Mouse (Mus musculus) layer of hippocampus, adult 2 months (tissue): ENCODE results near the gene Actl7a. TPM values are rescaled to one million over a fixed set of nuclear protein-coding genes. Genes with fewer than 3 reads are reported as not detected.
A peak's percentile ranks its signal among the peaks of the same experiment; 100 is the strongest.

Experiments
- DNase-seq, 2 experiments: peaks; one replicate each; pipeline ENCODE4 v3.0.0; 2022; ENCODE audit warnings: low spot score in 2 of 2
- H3K27ac ChIP-seq: fragments of 200-600 bp; 2 replicates; pipeline ENCODE4 v1.8.1; 2022
- H3K4me3 ChIP-seq: fragments of 200-600 bp; 2 replicates; pipeline ENCODE4 v1.8.1; 2022; ENCODE audit warnings: mild to moderate bottlenecking
- CTCF ChIP-seq: fragments of 200-600 bp; conservative IDR thresholded peaks from 2 replicates; pipeline ENCODE4 v1.8.1; 2022; ENCODE audit warnings: antibody characterized with exemption, mild to moderate bottlenecking, moderate library complexity
- total RNA-seq, 2 experiments: library from RNA; stranded (reverse); gene quantifications; 2 replicates each; pipeline ENCODE4 v1.2.3; 2021

The Actl7a gene
- total RNA-seq, 2 experiments from 2014 or later: not detected

DNA sequence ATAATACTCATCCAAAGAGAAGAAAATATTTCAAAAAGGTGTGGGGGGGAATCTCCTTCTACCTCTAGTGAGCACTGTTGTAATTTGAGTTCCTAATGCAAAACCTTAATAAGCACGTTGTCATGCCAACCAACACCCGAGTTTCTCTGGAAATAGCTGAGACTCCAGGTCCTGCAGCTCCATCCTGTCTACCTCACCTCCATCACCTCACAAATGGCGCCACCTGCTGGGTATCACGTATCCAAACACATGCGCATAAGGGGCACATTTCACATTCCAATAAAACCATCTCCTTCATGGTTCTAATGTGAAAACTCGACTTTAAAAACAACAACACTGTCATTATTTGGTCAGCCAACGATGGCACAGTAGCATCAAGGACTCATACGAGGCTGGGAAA is 17.4 kb upstream of the Actl7a start:
- Histone ChIP-seq H3K27ac (no peak overlapping the region), H3K4me3 (no peak overlapping the region)
- DNase-seq: peak in 1 of 2 experiments; percentile 8
- peak; percentile 57 for TF ChIP-seq CTCF

DNA sequence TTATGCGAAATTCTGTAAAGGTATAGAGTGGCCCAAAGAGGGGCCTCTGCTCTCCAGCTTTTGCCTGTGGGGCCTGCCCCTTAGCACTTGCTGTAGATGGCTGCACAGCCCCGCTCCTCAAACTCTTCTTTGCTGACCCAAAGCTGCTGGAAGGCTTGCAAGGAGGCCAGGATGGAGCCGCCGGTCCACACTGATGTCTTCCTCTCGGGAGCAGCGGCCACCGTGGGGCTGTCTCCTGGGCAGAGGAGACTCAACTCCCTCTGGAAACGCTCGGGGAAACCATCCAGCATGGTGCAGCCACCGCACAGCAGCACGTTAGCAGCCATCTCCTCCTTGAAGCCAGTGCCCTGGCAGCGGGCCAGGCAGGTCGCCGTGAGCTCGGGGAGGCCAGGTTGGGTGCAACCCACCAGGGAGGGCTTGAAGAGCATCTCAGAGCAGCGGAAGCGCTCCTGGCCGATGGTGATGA is 3.2 kb upstream of the Actl7a start, which contains the start of gene Gm26657:
Gene Gm26657 (plus strand): TSS at position 51 of the 466 bp plus-strand sequence.
- DNase-seq: no peak
- H3K27ac ChIP-seq: no peak within 1 kb of the TSS
- TF ChIP-seq CTCF: no peak
- H3K4me3 ChIP-seq: no peak within 1 kb of the TSS

DNA sequence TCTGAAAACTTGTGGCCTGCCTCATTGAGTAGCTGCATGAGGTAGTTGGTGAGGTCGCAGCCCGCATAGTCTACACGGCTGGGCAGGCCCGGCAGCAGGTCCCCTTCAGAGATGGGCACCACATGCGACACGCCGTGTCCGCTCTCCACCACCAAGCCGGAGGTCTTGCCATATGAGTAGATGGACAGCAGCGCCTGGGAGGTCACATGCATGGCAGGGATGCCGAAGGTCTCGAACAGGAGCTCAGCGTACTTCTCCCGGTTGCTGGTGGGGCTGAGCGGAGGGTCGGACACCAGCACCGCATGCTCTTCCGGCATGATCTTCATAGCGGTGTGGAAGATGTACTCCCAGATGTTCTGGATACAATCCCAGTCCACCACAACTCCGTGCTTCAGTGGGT is 2.6 kb upstream of the Actl7a start:
- H3K27ac ChIP-seq: no peak overlapping the region
- peak in 1 of 2 experiments; percentile 5 for DNase-seq
- no peak for TF ChIP-seq CTCF
- no peak overlapping the region for H3K4me3 ChIP-seq

DNA sequence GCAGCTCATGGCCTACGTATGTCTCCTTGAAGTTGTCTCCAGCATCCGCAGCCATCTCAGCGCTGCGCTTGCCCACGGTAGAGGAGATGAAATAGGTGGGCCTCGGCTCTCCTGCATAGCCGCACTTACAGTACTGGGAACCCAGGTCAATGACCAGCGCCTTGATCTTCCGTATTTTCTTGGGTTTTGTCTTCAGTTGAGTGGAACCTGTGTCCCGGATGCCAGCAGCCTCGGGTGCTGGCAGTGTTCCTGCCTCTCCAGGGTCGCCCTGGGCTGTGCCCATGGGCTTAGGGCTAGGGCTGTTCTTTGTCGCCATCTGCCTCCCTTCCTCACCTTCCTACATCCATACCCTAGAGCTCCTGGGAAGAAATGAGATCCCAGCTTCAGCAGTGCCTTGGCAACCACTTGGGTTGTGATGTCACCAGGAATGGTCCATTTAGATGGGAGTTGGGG is 2.1 kb upstream of the Actl7a start, which contains the start of gene Actl7b:
Gene Actl7b (minus strand): TSS at position 403 of the 453 bp plus-strand sequence.
- H3K27ac ChIP-seq: no peak within 1 kb of the TSS
- no peak within 1 kb of the TSS for H3K4me3 ChIP-seq
- DNase-seq: peak in 1 of 2 experiments; percentile 0
- TF ChIP-seq CTCF: no peak

DNA sequence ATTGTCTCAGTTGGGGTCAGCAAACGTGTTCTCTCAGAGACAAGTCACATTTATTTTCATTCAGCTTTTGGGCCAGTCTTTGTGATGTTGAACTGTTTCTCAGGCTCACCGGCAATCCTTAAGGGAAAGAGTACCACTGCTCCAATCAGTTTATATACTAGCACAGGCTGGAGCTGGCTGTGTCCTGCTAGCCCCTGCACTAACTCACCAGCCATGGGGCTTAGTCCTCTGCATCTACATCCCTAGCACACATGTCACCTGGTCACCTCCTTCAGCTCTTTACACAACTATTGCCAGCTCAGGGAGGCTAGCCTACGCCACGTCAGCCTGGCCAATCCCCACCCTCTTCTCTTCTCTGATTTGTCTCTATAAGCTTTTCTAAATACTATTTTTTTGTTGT is 515 bp upstream of the Actl7a start:
- peak in 1 of 2 experiments; percentile 6 for DNase-seq
- H3K27ac ChIP-seq: no peak overlapping the region
- no peak overlapping the region for H3K4me3 ChIP-seq
- TF ChIP-seq CTCF: no peak

DNA sequence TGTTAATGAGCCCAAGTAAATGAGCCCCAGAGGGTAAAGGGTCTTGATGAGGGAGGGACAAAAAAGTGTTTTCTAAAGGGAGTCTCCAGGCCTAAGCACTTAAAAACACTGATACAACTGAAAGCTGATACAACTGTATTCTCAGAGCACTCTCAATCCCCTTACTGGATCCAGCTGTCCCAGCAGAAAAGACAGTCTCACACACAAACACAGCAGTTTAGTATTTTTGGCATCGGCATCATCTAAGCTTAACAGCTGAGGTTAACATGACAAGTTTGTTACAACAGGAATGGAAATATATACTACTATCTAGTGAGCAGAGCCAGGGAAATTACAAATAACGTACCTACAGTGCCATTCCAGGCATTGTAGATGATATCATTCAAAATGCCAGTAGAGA is 3.1 kb downstream of the Actl7a start:
- no peak for DNase-seq
- Histone ChIP-seq H3K27ac (no peak overlapping the region), H3K4me3 (no peak overlapping the region)
- no peak for TF ChIP-seq CTCF

DNA sequence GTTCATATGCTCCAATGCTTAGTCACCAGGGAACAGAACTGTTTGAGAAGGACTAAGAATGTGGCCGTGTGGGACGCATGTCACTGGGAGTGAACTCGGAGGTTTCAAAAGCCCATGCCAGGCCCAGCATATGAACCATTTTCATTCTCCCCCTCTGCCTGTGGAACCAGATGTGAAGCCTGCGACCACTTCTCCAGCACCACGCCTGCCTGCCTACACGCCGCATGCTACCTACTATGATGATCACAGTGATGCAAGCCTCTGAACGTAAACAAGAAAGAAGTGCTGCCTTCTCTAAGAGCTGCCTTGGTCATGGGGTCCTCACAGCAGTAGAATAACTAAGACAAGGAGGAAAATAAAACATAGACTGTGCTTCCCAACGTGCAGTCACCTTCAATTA is 4.2 kb downstream of the Actl7a start:
- Histone ChIP-seq H3K27ac (no peak overlapping the region), H3K4me3 (no peak overlapping the region)
- DNase-seq: no peak
- no peak for TF ChIP-seq CTCF

DNA sequence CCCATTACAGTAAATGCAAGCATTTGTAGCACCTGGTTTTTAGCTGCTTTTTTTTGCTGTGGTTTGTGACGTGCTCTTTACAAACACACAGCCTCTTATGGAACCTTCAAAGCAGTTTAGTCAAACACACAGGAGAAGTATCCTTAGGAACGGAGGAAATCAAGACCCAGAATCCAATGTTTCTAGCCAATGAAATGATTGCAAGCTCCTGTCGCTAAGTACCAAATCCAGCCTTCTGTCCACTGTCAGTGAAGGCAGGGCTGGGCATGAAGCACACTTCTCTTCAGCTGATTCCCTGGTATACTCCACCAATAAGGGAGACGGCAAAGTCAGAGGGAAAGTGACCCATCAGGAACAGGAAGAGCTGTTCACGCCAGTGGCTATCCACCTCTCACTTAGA is 12.8 kb downstream of the Actl7a start:
- no peak overlapping the region for H3K27ac ChIP-seq
- TF ChIP-seq CTCF: no peak
- no peak for DNase-seq
- H3K4me3 ChIP-seq: no peak overlapping the region

DNA sequence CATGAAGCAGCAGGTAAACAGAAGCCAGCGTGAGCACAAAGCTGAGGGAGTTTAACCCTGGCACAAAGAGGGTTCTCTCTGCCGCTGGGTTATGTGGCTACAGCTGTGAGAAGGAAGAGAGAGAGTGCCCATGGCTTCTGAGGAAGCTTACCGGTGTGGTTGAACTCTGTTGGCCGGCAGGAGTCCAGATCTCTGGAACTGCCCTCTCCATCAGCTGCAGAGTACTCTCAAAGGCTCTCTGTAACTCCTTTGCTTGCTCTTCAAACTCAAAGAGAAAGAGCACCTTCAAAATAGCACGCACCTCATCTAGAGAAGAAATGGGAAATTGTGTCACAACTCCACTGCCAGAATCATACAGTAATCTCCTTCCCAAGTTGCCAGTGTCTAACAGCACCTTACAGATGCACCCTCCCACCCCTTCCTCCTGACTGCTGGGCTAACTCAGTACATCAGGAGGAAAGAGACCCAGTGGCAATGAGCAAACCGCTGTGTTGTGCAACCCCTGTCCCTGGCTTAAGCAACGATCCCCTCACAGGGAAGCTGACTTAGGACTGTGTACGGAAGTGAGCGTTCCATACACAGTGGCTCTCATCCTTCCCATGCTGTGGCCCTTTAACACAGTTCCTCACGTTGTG is 13.9 kb downstream of the Actl7a start:
- Histone ChIP-seq H3K27ac (no peak overlapping the region), H3K4me3 (no peak overlapping the region)
- peak in 1 of 2 experiments; percentile 6 for DNase-seq
- no peak for TF ChIP-seq CTCF

DNA sequence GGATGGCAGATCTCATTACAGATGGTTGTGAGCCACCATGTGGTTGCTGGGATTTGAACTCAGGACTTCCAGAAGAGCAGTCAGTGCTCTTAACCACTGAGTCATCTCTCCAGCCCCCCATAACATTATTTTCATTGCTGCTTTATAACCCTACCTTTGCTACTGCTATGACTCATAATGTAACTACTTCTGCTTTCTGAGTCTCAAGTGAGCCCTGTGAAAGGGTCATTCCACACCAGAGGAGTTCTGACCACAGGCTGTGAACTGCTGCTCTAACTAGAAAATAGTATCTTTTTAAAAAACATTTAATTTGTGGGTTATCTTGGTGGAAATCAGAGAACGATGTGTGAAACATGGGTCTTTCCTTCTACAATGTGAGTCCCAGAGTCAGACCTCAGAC is 14.5 kb downstream of the Actl7a start:
- H3K4me3 ChIP-seq: no peak overlapping the region
- TF ChIP-seq CTCF: no peak
- DNase-seq: peak in 1 of 2 experiments; percentile 3
- no peak overlapping the region for H3K27ac ChIP-seq

DNA sequence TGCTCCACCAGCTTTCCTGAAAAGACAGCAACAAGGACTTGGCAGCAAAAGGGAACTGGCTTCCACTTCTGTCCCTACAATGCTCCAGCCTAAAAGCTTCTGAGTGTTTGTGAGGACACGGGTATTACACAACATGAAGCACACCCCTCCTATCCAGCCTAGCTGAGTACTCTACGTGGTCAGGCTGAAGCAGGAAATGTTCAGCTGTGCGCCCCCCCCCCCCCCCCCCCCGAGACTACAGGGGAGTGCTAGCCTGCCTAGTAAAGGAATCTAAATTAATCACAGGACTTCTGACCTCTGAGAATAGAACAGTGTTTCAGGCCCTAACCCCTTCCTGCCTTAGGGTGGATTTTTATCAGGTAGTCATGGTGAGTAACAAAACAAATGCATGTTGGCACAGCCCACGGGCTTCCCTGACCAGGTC is 24.7 kb downstream of the Actl7a start:
- TF ChIP-seq CTCF: no peak
- H3K4me3 ChIP-seq: no peak overlapping the region
- H3K27ac ChIP-seq: no peak overlapping the region
- DNase-seq: no peak

DNA sequence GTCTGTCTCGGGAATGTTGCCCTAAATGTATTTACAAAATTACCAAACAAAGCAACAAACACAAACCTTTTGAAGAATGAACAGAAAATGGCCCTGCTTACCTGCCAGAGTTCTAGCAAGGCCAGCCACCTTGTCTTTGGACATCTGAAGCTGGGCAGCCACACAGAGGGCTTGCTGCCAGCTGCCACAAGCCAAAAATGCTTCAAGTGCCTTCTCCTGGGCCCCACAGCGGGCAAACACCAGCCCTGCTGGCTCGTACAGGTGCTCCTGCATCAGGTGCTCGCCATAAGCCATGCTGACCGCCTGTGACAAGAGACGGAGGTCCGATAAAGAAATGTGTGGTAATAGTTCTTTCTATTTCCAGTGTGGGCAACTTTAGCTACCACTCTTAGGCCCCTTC is 25.7 kb downstream of the Actl7a start:
- Histone ChIP-seq H3K27ac (no peak overlapping the region), H3K4me3 (no peak overlapping the region)
- TF ChIP-seq CTCF: no peak
- no peak for DNase-seq

DNA sequence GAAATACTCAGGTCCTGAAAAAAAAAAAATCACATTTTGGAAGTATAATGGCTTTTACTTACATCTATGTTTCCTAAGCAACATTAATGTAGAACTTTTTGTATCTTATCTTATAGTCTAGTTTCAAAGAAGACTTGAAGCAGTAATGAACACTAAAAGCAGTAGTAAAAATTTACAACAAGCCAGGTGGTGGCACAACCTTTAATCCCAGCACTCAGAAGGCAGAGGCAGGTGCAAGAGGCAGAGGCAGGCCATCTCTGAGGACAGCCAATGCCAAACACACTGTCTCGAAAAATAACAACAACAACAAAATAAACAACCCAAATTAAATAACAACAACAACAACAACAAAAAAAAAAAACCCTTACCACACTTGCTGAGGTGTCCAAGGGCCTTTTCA is 27.9 kb downstream of the Actl7a start:
- no peak for DNase-seq
- Histone ChIP-seq H3K4me3 (no peak overlapping the region), H3K27ac (no peak overlapping the region)
- no peak for TF ChIP-seq CTCF

DNA sequence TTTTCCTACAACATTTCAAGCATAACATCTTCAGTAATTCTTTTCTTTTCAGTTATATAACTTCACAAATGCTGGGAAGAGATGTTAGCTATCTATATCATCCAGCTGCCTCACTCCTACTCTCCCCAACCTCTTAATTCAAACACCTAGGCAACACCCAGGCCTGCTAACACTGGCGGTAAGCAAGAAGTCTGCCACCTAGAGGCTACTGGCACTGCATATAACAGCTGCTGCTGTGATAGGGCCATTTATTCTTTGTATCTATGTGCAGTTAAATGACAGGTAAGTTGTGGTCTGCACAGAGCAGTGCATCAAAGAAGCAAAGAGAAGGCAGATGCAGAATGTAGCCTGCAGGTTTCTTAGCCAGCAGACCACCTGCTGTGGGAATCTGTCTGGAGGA is 48.2 kb downstream of the Actl7a start:
- TF ChIP-seq CTCF: peak; percentile 77
- H3K27ac ChIP-seq: no peak overlapping the region
- no peak overlapping the region for H3K4me3 ChIP-seq
- no peak for DNase-seq

Other genes with a start within 250 kb of the Actl7a start
- not detected for gene Gm26657, start 3.3 kb upstream of the Actl7a start, total RNA-seq
- gene Actl7b, start 2.0 kb upstream of the Actl7a start, total RNA-seq: under 1 TPM; 0.26 to 0.32 TPM
- gene Elp1, start 58.9 kb downstream of the Actl7a start, total RNA-seq: 10 to 100 TPM; 61.9 to 63.7 TPM
- gene Fam206a, start 58.9 kb downstream of the Actl7a start, total RNA-seq: 10 to 100 TPM; 17.6 to 18.1 TPM
- 10 to 100 TPM; 14.3 to 17.4 TPM for gene Ctnnal1, start 121.8 kb downstream of the Actl7a start, total RNA-seq
- gene Tmem245, start 204.0 kb downstream of the Actl7a start, total RNA-seq: 10 to 100 TPM; 33.7 to 37.2 TPM
- 100 to 1,000 TPM; 222 to 227 TPM for gene Frrs1l, start 247.0 kb downstream of the Actl7a start, total RNA-seq